Mouse (Mus musculus) lung, embryonic 16.5 days (tissue): ENCODE measurements around the gene Arhgap24. TPM values are rescaled to one million over a fixed set of nuclear protein-coding genes. Genes with fewer than 3 reads are reported as not detected.

Experiments
- ATAC-seq: fragments of 200-750 bp; cut with Nextera tagmentation; 2 replicates; pipeline ENCODE4 v1.8.0; 2017; ENCODE audit warnings: low read depth, mild to moderate bottlenecking, moderate library complexity
- H3K27ac ChIP-seq: fragments of 300-500 bp; sonication (generic); 2 replicates; pipeline ENCODE4 v1.5.1; 2014; ENCODE audit warnings: mild to moderate bottlenecking, control low read depth, low read length
- H3K27me3 ChIP-seq: fragments of 300-500 bp; sonication (generic); 2 replicates; pipeline ENCODE4 v1.6.1; 2014; ENCODE audit warnings: low read depth, low read length, mixed read lengths; ENCODE audit not compliant: control insufficient read depth, insufficient read depth
- H3K36me3 ChIP-seq: fragments of 300-500 bp; sonication (generic); 2 replicates; pipeline ENCODE4 v1.6.1; 2014; ENCODE audit warnings: low read length; ENCODE audit not compliant: control insufficient read depth, insufficient read depth
- H3K4me1 ChIP-seq: fragments of 300-500 bp; sonication (generic); replicated peaks from 2 replicates; pipeline ENCODE4 v1.6.1; 2014; ENCODE audit warnings: low read length, mixed read lengths; ENCODE audit not compliant: control insufficient read depth, insufficient read depth
- H3K4me2 ChIP-seq: fragments of 300-500 bp; sonication (generic); 2 replicates; pipeline ENCODE4 v1.6.1; 2014; ENCODE audit warnings: low read depth, low read length, control low read depth
- H3K4me3 ChIP-seq: fragments of 300-500 bp; sonication (generic); 2 replicates; pipeline ENCODE4 v1.5.1; 2014; ENCODE audit warnings: mild to moderate bottlenecking, low read length, control low read depth
- H3K9ac ChIP-seq: fragments of 300-500 bp; sonication (generic); 2 replicates; pipeline ENCODE4 v1.6.1; 2014; ENCODE audit warnings: low read length, control low read depth
- H3K9me3 ChIP-seq: fragments of 300-500 bp; sonication (generic); 2 replicates; pipeline ENCODE4 v1.6.1; 2016; ENCODE audit warnings: low read length; ENCODE audit not compliant: control insufficient read depth
- WGBS: fragments of 180-500 bp; shearing (Covaris S2); extraction: QIAGEN DNeasy Blood & Tissue Kit; methylation state at CpG from one replicate; pipeline ENCODE4 v1.1.7; 2014; 5-methylcytosine and 5-hydroxymethylcytosine counted together
- polyA plus RNA-seq: library from polyadenylated mRNA; unstranded; fragments of >200 nt; fragmentation: Nextera tagmentation; extraction: Ambion mirVana; gene quantifications from 2 replicates; pipeline ENCODE4 v1.2.1, GENCODE M21; 2015

The Arhgap24 gene
- polyA plus RNA-seq, 1 experiment from 2014 or later: 40.1 TPM

- Histone ChIP-seq H3K27me3 (no peaks in the 10 kb centered on the region), H3K4me1 (no peaks in the 10 kb centered on the region), H3K36me3 (no peaks in the 10 kb centered on the region), H3K4me3 (no peak overlapping the region), H3K9ac (no peak overlapping the region), H3K4me2 (no peak overlapping the region), H3K27ac (no peak overlapping the region), H3K9me3 (no peaks in the 10 kb centered on the region)
- 68% methylated on average over 3 of the region's 3 CpGs for WGBS
- no peak for ATAC-seq
Observed at GRCm38 (mm10) chr5:102623807-102624435, 142.7 kb downstream of the Arhgap24 start.

- no peak for ATAC-seq
- 44% methylated on average over 2 of the region's 2 CpGs for WGBS
- Histone ChIP-seq H3K4me2 (no peak overlapping the region), H3K27me3 (no peaks in the 10 kb centered on the region), H3K9me3 (no peaks in the 10 kb centered on the region), H3K36me3 (no peaks in the 10 kb centered on the region), H3K27ac (no peak overlapping the region), H3K9ac (no peak overlapping the region), H3K4me1 (peaks cover 6% of the 10 kb centered on the region), H3K4me3 (no peak overlapping the region)
Observed at GRCm38 (mm10) chr5:102626671-102627070, 145.5 kb downstream of the Arhgap24 start.

GRCm38 (mm10) chr5:102629362-102629771 lies 148.2 kb downstream of the Arhgap24 start:
- no peak overlapping the region for H3K9ac ChIP-seq
- no peak overlapping the region for H3K27ac ChIP-seq
- peak; percentile 86 for ATAC-seq
- H3K9me3 ChIP-seq: no peaks in the 10 kb centered on the region
- no peaks in the 10 kb centered on the region for H3K27me3 ChIP-seq
- H3K4me3 ChIP-seq: no peak overlapping the region
- peaks cover 6% of the 10 kb centered on the region for H3K4me1 ChIP-seq
- no peaks in the 10 kb centered on the region for H3K36me3 ChIP-seq
- 51% methylated on average over 11 of the region's 11 CpGs for WGBS
- H3K4me2 ChIP-seq: no peak overlapping the region

GRCm38 (mm10) chr5:102635591-102635990 lies 154.4 kb downstream of the Arhgap24 start:
- Histone ChIP-seq H3K27me3 (no peaks in the 10 kb centered on the region), H3K9ac (no peak overlapping the region), H3K4me3 (no peak overlapping the region), H3K9me3 (no peaks in the 10 kb centered on the region), H3K27ac (no peak overlapping the region), H3K4me1 (no peaks in the 10 kb centered on the region), H3K4me2 (no peak overlapping the region), H3K36me3 (no peaks in the 10 kb centered on the region)
- 58% methylated on average over 4 of the region's 4 CpGs for WGBS
- ATAC-seq: no peak

- H3K4me3 ChIP-seq: no peak overlapping the region
- no peaks in the 10 kb centered on the region for H3K27me3 ChIP-seq
- H3K4me1 ChIP-seq: no peaks in the 10 kb centered on the region
- no peak overlapping the region for H3K4me2 ChIP-seq
- H3K36me3 ChIP-seq: no peaks in the 10 kb centered on the region
- H3K9ac ChIP-seq: no peak overlapping the region
- ATAC-seq: no peak
- no peaks in the 10 kb centered on the region for H3K9me3 ChIP-seq
- 51% methylated on average over 7 of the region's 7 CpGs for WGBS
- H3K27ac ChIP-seq: no peak overlapping the region
Observed at GRCm38 (mm10) chr5:102639782-102640559, 158.8 kb downstream of the Arhgap24 start.

- no peaks in the 10 kb centered on the region for H3K4me1 ChIP-seq
- no peaks in the 10 kb centered on the region for H3K9me3 ChIP-seq
- H3K4me2 ChIP-seq: no peak overlapping the region
- no peaks in the 10 kb centered on the region for H3K27me3 ChIP-seq
- WGBS: 53% methylated on average over 7 of the region's 7 CpGs
- no peak overlapping the region for H3K27ac ChIP-seq
- no peaks in the 10 kb centered on the region for H3K36me3 ChIP-seq
- H3K4me3 ChIP-seq: no peak overlapping the region
- no peak overlapping the region for H3K9ac ChIP-seq
- ATAC-seq: no peak
Observed at GRCm38 (mm10) chr5:102643364-102643763, 162.2 kb downstream of the Arhgap24 start.

GRCm38 (mm10) chr5:102643820-102644219 lies 162.6 kb downstream of the Arhgap24 start:
- 66% methylated on average over 4 of the region's 4 CpGs for WGBS
- no peak overlapping the region for H3K27ac ChIP-seq
- H3K27me3 ChIP-seq: no peaks in the 10 kb centered on the region
- H3K9me3 ChIP-seq: no peaks in the 10 kb centered on the region
- no peaks in the 10 kb centered on the region for H3K36me3 ChIP-seq
- no peak overlapping the region for H3K4me2 ChIP-seq
- no peak overlapping the region for H3K4me3 ChIP-seq
- H3K9ac ChIP-seq: no peak overlapping the region
- no peak for ATAC-seq
- no peaks in the 10 kb centered on the region for H3K4me1 ChIP-seq

- no peak overlapping the region for H3K4me2 ChIP-seq
- no peaks in the 10 kb centered on the region for H3K36me3 ChIP-seq
- no peak overlapping the region for H3K9ac ChIP-seq
- H3K27me3 ChIP-seq: no peaks in the 10 kb centered on the region
- H3K4me3 ChIP-seq: no peak overlapping the region
- no peak for ATAC-seq
- no peaks in the 10 kb centered on the region for H3K4me1 ChIP-seq
- no peaks in the 10 kb centered on the region for H3K9me3 ChIP-seq
- H3K27ac ChIP-seq: no peak overlapping the region
Observed at GRCm38 (mm10) chr5:102659061-102659460, 177.9 kb downstream of the Arhgap24 start.

- WGBS: 58% methylated on average over 13 of the region's 13 CpGs
- H3K4me2 ChIP-seq: no peak overlapping the region
- H3K4me3 ChIP-seq: no peak overlapping the region
- no peak overlapping the region for H3K27ac ChIP-seq
- no peaks in the 10 kb centered on the region for H3K36me3 ChIP-seq
- no peak overlapping the region for H3K9ac ChIP-seq
- H3K4me1 ChIP-seq: peaks cover 9% of the 10 kb centered on the region
- no peaks in the 10 kb centered on the region for H3K27me3 ChIP-seq
- H3K9me3 ChIP-seq: no peaks in the 10 kb centered on the region
- ATAC-seq: no peak
Observed at GRCm38 (mm10) chr5:102664988-102665726, 184.0 kb downstream of the Arhgap24 start.
